Mouse (Mus musculus): ENCODE data around the gene Nos1ap. TPM values are rescaled to one million over a fixed set of nuclear protein-coding genes. Genes with fewer than 3 reads are reported as not detected.

The Nos1ap gene
- polyA plus RNA-seq (2012; rRNA removed): 16.8 and 18.5 TPM in 2 replicates

DNA sequence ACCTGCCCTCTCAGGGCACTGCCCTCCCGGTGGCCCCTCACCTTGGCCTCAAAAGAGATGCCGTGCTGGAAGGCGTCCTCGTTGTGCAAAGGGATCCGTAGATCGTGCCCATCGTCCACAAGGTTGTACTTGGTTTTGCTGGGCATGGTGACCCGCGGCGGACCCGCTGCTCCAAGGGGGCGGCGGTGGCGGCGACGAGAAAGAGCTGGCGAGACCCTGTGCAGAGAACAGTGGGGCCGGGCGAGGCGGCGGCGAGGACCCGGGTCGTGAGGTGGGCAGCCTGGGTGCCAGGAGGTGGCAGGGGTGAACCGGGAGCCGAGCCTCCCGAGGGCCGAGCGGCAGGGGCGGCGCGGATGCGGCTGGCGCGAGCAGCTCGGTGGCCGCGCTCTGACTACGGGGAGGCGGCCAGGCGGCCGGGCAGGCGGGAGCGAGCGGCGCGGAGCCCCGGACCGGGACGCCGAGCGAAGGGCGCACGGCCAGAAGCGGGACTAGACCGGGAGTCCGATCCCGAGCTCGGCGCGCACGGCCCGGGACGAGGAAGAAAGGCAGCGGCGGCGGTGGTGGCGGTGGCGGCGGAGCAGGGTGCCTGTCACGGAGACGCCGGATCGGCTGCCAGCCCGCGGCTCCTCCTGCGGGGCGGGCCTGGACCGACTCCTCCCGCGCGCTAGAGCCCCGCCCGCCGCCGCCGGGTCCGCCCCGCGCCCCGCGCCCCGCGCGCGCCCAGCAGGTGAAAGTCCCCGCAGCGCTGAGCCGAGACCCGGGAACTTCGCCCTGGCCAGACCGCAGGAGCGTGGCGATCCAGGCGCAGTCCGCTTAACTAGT, at the start of gene Nos1ap:
Gene Nos1ap (minus strand): TSS at position 643 of the 822 bp plus-strand sequence.
- TF ChIP-seq POLR2A (IDR thresholded peaks at IDR 0.05; ENCODE audit: borderline replicate concordance, extremely low read depth, insufficient read depth, insufficient read length, poor library complexity, severe bottlenecking): no peak
- no peak for TF ChIP-seq CTCF (IDR thresholded peaks at IDR 0.05; ENCODE audit: borderline replicate concordance, extremely low read depth, insufficient read depth, insufficient read length)

DNA sequence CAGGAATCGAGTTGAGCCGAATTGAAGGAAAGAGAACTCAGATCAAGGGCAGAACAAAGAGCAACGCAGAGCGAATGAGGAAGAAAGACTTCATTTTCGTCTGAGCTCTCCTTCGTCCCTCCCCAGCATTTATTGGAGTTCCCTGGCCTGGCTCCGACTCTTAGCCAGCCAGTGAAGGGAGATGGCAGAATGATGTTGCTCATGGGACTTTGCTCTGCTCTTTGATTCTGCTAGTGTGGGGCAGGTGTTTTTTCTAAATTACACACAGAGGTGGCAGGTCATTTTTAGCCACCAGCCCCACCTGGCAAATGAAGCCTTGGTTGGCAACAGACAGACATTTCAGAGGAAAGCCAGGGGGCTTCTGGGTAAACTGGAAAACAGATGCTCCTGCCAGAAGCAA, 49.3 kb upstream of the Nos1ap start:
- TF ChIP-seq CTCF (IDR thresholded peaks at IDR 0.05; ENCODE audit: borderline replicate concordance, extremely low read depth, insufficient read depth, insufficient read length) (no peak), POLR2A (IDR thresholded peaks at IDR 0.05; ENCODE audit: borderline replicate concordance, extremely low read depth, insufficient read depth, insufficient read length, poor library complexity, severe bottlenecking) (no peak)
- DNase-seq (ENCODE audit: low read depth): no peak

More for the DNA sequence above, at the start of gene Nos1ap:
- DNase-seq (ENCODE audit: low read depth): peak; percentile 86

DNA sequence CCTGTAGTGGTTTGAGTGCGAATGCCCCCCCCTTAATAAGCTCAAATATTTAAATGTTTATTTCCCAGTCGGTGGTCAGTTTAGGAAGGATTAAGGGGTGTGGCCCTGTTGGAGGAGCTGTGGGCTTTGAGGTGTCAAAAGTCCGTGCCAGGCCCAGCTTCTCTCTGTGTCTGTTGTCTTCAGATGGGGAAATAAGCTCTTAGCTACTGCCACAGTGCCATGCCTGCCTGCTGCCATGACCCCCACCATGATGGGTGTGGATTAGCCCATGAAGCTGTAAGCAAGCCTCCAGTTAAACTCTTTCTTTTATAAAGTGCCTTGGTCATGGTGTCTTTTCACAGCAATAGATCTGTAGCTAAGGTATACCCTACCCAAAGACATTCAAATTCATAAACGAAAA, 43.2 kb upstream of the Nos1ap start:
- DNase-seq (ENCODE audit: low read depth): no peak
- TF ChIP-seq CTCF (IDR thresholded peaks at IDR 0.05; ENCODE audit: borderline replicate concordance, extremely low read depth, insufficient read depth, insufficient read length) (no peak), POLR2A (IDR thresholded peaks at IDR 0.05; ENCODE audit: borderline replicate concordance, extremely low read depth, insufficient read depth, insufficient read length, poor library complexity, severe bottlenecking) (no peak)

DNA sequence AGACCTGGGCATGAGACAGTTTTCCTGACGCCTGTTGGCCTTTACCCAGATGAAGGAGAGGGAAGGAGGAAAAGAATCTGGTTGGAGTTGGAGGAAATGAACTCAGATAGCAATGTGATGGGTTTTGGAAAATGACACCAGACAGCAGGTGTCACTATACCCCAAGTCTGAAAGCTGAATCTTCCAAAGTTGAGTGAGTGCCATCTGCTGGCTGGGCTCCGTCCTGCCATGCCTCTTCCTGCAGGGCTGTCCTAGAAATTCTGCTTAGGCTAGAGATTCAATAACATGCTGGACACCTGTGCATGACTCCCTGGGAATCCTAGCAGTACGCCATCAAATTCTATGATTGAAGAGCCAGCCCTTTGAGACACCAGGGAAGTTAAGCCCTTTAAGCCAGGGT, 42.7 kb upstream of the Nos1ap start:
- TF ChIP-seq CTCF (IDR thresholded peaks at IDR 0.05; ENCODE audit: borderline replicate concordance, extremely low read depth, insufficient read depth, insufficient read length): peak; percentile 96
- TF ChIP-seq POLR2A (IDR thresholded peaks at IDR 0.05; ENCODE audit: borderline replicate concordance, extremely low read depth, insufficient read depth, insufficient read length, poor library complexity, severe bottlenecking): no peak
- DNase-seq (ENCODE audit: low read depth): peak; percentile 89

DNA sequence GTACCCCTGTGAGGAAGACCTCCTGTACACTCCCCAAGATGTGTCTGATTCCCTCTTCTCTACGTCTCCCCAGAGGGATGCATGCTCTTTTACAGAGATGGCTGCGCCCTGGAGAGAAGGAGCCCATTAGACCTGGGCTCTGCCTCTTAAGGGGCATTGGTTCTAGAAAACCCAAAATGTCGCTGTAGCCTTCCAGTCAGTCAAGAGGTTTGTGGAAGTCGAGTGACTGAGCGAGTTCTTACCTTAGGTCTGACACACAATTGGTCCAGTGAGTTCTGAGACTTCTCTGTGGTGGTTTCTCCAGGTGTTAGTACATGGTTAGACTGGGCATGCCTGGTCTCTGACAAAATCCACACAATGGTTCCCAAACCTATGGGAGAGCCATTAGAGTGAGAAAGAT, 41.9 kb upstream of the Nos1ap start:
- no peak for DNase-seq (ENCODE audit: low read depth)
- TF ChIP-seq CTCF (IDR thresholded peaks at IDR 0.05; ENCODE audit: borderline replicate concordance, extremely low read depth, insufficient read depth, insufficient read length) (no peak), POLR2A (IDR thresholded peaks at IDR 0.05; ENCODE audit: borderline replicate concordance, extremely low read depth, insufficient read depth, insufficient read length, poor library complexity, severe bottlenecking) (no peak)

DNA sequence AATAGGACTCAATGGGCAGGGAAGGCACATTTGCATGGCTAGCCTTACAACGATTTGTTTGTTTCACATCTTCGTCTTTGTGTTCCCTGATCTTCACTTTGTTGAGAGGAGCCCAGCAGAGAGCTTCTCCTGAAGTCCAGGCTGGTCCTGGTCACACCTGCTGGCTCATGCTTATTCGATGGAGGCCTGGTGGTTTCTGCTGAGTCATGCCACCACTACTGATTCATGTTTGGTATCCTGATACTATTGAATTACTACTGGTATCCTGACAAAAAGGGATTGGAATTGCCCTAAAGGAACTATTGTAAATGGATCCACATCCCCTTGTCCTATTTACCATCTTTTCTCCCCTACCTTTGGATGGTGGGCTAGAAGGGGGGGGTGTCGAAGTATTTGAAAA, 40.8 kb upstream of the Nos1ap start:
- DNase-seq (ENCODE audit: low read depth): no peak
- TF ChIP-seq CTCF (IDR thresholded peaks at IDR 0.05; ENCODE audit: borderline replicate concordance, extremely low read depth, insufficient read depth, insufficient read length): no peak
- no peak for TF ChIP-seq POLR2A (IDR thresholded peaks at IDR 0.05; ENCODE audit: borderline replicate concordance, extremely low read depth, insufficient read depth, insufficient read length, poor library complexity, severe bottlenecking)

DNA sequence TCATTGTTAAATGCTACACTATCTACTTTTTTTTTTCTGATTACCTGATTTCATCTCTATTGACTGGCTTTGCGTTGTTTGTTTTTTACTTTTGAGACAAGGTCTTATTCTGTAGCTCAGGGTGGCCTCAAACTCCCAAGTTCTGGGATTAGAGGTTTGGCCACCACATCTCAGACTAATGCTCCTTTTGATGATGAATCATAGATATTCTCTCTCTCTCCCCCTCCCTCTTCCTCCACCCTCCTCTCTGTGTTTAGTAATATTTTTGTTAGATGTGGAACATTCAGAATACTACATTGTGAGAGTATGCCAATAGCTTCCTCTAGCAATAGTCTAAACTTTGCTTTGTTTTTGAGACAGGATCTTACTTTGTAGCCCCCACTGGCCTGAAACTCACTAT, 33.8 kb upstream of the Nos1ap start:
- TF ChIP-seq CTCF (IDR thresholded peaks at IDR 0.05; ENCODE audit: borderline replicate concordance, extremely low read depth, insufficient read depth, insufficient read length): no peak
- no peak for DNase-seq (ENCODE audit: low read depth)

DNA sequence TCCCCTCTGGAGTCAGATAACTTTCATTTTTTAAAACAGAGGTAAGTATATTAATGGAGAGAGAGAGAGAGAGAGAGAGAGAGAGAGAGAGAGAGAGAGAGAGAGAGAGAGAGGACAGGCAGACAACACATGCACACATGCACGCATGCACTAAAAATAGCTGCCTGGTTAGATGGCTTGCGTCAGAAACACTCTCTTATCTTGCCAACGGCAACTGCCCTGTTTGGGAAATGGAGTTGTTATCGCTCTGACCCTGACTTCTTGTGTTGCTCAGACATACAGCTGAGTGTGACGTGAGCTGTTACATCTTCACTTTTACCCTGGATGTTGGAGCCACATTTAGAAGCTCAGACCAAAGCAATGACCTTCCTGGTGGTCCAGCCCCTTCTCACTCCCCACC, 33.3 kb upstream of the Nos1ap start:
- TF ChIP-seq POLR2A (IDR thresholded peaks at IDR 0.05; ENCODE audit: borderline replicate concordance, extremely low read depth, insufficient read depth, insufficient read length, poor library complexity, severe bottlenecking) (no peak), CTCF (IDR thresholded peaks at IDR 0.05; ENCODE audit: borderline replicate concordance, extremely low read depth, insufficient read depth, insufficient read length) (no peak)
- no peak for DNase-seq (ENCODE audit: low read depth)

DNA sequence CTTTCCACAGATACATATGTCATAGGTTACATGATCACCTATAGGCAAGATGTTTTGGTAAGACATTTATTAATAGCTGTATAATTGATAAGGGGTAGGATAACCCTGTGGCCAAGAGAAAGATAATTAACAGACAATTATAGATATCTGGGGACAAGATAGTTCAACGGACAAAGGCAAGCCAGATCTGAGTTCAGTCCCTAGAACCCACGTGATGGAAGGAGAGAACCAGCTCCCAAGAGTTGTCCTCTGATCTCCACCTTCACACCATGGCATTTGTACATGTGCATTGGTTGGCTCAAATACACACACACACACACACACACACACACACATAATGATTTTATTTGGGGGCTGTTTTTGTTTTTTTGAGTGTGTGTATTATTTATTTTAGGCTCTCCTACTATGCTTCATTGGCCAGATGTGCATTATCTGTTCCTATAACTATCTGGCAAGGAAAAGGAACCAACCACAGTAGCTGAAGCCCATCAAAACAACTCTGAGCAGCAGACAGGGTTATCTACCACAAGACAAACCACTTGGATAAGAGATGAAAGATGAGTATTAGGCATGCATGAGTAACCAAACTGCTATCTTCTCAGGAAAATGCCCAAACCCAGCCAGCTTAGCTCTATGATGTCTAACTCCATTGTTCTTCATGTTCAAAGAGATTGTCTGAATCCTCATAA, 30.2 kb upstream of the Nos1ap start:
- no peak for DNase-seq (ENCODE audit: low read depth)
- TF ChIP-seq CTCF (IDR thresholded peaks at IDR 0.05; ENCODE audit: borderline replicate concordance, extremely low read depth, insufficient read depth, insufficient read length): no peak
- no peak for TF ChIP-seq POLR2A (IDR thresholded peaks at IDR 0.05; ENCODE audit: borderline replicate concordance, extremely low read depth, insufficient read depth, insufficient read length, poor library complexity, severe bottlenecking)

DNA sequence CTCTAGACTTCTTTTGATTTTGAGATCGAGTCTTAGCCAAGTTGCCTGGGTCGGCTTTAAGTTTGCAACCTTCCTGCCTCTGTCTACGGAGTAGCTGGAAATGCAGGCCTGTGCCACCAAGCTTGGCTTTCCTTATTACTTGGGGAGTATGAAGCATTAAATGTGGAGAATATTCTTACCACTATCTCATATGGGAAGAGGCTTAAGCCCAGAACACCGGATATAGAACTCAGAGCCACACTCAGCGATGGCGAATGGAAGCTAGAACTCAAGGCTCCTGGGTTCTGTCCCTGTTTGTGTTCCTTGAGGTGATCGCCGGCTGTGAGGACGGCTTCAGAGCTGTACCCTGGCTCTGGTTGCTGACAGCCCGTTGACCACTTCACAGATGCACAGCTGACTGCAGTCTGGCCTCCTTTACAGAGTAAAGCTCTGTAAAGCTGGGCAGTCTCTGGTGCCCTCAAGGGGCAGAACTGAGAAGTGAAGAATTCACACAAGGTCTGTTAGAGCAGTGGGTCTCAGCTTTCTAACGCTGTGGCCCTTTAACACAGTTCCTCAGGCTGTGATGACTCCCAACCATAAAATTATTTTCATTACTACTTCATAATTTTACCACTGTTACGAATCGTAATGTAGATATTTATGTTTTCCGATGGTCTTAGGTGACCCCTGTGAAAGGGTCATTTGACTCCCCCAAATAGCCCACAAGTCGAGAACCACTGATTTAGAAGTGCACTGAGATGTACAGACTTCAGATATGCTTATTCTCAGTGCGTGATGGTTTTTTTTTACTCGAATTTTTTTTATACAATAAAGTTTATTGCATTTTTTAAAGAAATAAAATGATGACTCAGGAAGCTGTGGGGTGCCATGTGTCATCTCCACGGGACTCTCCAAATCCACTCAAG, 23.6 kb upstream of the Nos1ap start:
- DNase-seq (ENCODE audit: low read depth): peak; percentile 86
- TF ChIP-seq POLR2A (IDR thresholded peaks at IDR 0.05; ENCODE audit: borderline replicate concordance, extremely low read depth, insufficient read depth, insufficient read length, poor library complexity, severe bottlenecking) (no peak), CTCF (IDR thresholded peaks at IDR 0.05; ENCODE audit: borderline replicate concordance, extremely low read depth, insufficient read depth, insufficient read length) (peak; percentile 89)

DNA sequence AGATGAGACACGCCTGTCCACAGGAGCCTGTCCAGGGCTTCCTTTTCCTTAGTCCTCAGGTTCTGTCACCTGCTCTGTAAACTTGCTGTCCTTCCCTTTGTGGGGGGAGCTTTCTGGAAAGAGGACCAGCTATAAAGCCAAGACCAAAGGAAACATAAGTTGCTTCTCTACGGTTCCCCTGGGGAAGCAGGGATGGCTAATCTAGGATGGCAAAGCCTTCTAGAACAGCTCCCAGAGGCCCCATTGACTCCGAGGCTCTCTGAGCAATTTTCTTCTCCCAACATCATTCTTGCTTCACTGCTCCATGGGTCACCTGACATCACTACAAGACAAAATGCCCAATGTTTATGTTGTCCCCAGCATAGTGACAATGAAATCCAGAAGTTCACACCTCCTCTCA, 22.0 kb upstream of the Nos1ap start:
- DNase-seq (ENCODE audit: low read depth): no peak
- TF ChIP-seq CTCF (IDR thresholded peaks at IDR 0.05; ENCODE audit: borderline replicate concordance, extremely low read depth, insufficient read depth, insufficient read length) (no peak), POLR2A (IDR thresholded peaks at IDR 0.05; ENCODE audit: borderline replicate concordance, extremely low read depth, insufficient read depth, insufficient read length, poor library complexity, severe bottlenecking) (no peak)
